Mouse (Mus musculus) pancreas, adult 10 weeks (tissue): Measurements from ENCODE around the gene Igsf23. TPM values are rescaled to one million over a fixed set of nuclear protein-coding genes. Genes with fewer than 3 reads are reported as not detected.

Experiments
- polyA plus RNA-seq: library from polyadenylated mRNA; stranded (reverse); fragments of 350-450 nt; fragmentation: Illumina TruSeq; extraction: RNeasy Lipid Tissue Mini Kit (QIAGEN cat#74804); gene quantifications from one replicate; pipeline ENCODE4 v1.2.3, GENCODE M21; 2015; ENCODE audit warnings: low read depth, low replicate concordance; ENCODE audit not compliant: insufficient read depth

Gene Igsf23
- 0.96 TPM for polyA plus RNA-seq

GRCm38 (mm10) chr7:19950589-19950988 is at the start of gene Igsf23:
Igsf23 (minus strand) TSS chr7:19950756.

GRCm38 (mm10) chr7:19991165-19991564 is 40.6 kb upstream of the Igsf23 start, which contains the start of gene Nlrp9b:
Nlrp9b (plus strand) TSS chr7:19991465.

GRCm38 (mm10) chr7:19964985-19965579 is 14.5 kb upstream of the Igsf23 start, which contains the start of gene Ceacam20:
Ceacam20 (plus strand) TSS chr7:19965412.

GRCm38 (mm10) chr7:19920506-19921261 is 29.9 kb downstream of the Igsf23 start, which contains the start of gene Pvr:
Pvr (minus strand) TSS chr7:19921160.

GRCm38 (mm10) chr7:19887849-19888248 is 62.7 kb downstream of the Igsf23 start, which contains the start of gene Ceacam19:
Ceacam19 (minus strand) TSS chr7:19887965.

Other genes with a start within 250 kb of the Igsf23 start
- 10.2 TPM for gene Tomm40, start 235.3 kb downstream of the Igsf23 start, polyA plus RNA-seq
- gene Nectin2, start 200.3 kb downstream of the Igsf23 start, polyA plus RNA-seq, result 7.7 TPM
- gene Bcam, start 179.7 kb downstream of the Igsf23 start, polyA plus RNA-seq, result 37.8 TPM
- 4.5 TPM for gene Cblc, start 153.9 kb downstream of the Igsf23 start, polyA plus RNA-seq
- 11.1 TPM for gene Bcl3, start 128.0 kb downstream of the Igsf23 start, polyA plus RNA-seq
- not detected for gene Gm19345, start 98.8 kb downstream of the Igsf23 start, polyA plus RNA-seq
- not detected for gene Ceacam16, start 89.5 kb downstream of the Igsf23 start, polyA plus RNA-seq
- gene Ceacam19, start 62.8 kb downstream of the Igsf23 start, polyA plus RNA-seq, result not detected
- 5.6 TPM for gene Pvr, start 29.6 kb downstream of the Igsf23 start, polyA plus RNA-seq
- gene Ceacam20, start 14.7 kb upstream of the Igsf23 start, polyA plus RNA-seq, result not detected
- 0.39 TPM for gene Nlrp9b, start 40.7 kb upstream of the Igsf23 start, polyA plus RNA-seq
- not detected for gene Vmn1r91, start 148.9 kb upstream of the Igsf23 start, polyA plus RNA-seq
- not detected for gene Gm16442, start 171.8 kb upstream of the Igsf23 start, polyA plus RNA-seq
- gene Vmn1r93, start 188.3 kb upstream of the Igsf23 start, polyA plus RNA-seq, result not detected
- gene Vmn1r94, start 217.6 kb upstream of the Igsf23 start, polyA plus RNA-seq, result not detected
- gene Vmn1r95, start 243.0 kb upstream of the Igsf23 start, polyA plus RNA-seq, result not detected